Mouse (Mus musculus) kidney, embryonic 16.5 days (tissue): ENCODE data around the gene Ppox. TPM values are rescaled to one million over a fixed set of nuclear protein-coding genes. Genes with fewer than 3 reads are reported as not detected.
"Not testable (repeated sequence)": the region's sequence is repeated elsewhere in the genome, so short reads cannot be mapped to it uniquely, and the experiment has no call there.

Experiments
- ATAC-seq: fragments of 200-750 bp; cut with Nextera tagmentation; 2 replicates; pipeline ENCODE4 v1.8.0; 2017; ENCODE audit warnings: moderate TSS enrichment; ENCODE audit not compliant: low FRiP score, low TSS enrichment
- H3K27ac ChIP-seq: fragments of 300-500 bp; sonication (generic); 2 replicates; pipeline ENCODE4 v1.5.1; 2014; ENCODE audit warnings: low read length
- H3K27me3 ChIP-seq: fragments of 300-500 bp; sonication (generic); 2 replicates; pipeline ENCODE4 v1.6.1; 2014; ENCODE audit warnings: low read length, control low read depth, mixed read lengths; ENCODE audit not compliant: insufficient read depth
- H3K36me3 ChIP-seq: fragments of 300-500 bp; sonication (generic); 2 replicates; pipeline ENCODE4 v1.6.1; 2014; ENCODE audit warnings: low read length, control low read depth, mixed read lengths; ENCODE audit not compliant: insufficient read depth
- H3K4me1 ChIP-seq: fragments of 300-500 bp; sonication (generic); 2 replicates; pipeline ENCODE4 v1.6.1; 2014; ENCODE audit warnings: low read length, control low read depth, mixed read lengths; ENCODE audit not compliant: insufficient read depth
- H3K4me2 ChIP-seq: fragments of 300-500 bp; sonication (generic); replicated peaks from 2 replicates; pipeline ENCODE4 v1.6.1; 2014; ENCODE audit warnings: low read depth, low read length
- H3K4me3 ChIP-seq: fragments of 300-500 bp; sonication (generic); 2 replicates; pipeline ENCODE4 v1.5.1; 2014; ENCODE audit warnings: mild to moderate bottlenecking, low read length
- H3K9ac ChIP-seq: fragments of 300-500 bp; sonication (generic); replicated peaks from 2 replicates; pipeline ENCODE4 v1.6.1; 2014; ENCODE audit warnings: low read length
- H3K9me3 ChIP-seq: fragments of 300-500 bp; sonication (generic); 2 replicates; pipeline ENCODE4 v1.6.1; 2016; ENCODE audit warnings: low read length, control low read depth
- WGBS: fragments of 180-500 bp; shearing (Covaris S2); extraction: QIAGEN DNeasy Blood & Tissue Kit; methylation state at CpG from one replicate; pipeline ENCODE4 v1.1.7; 2014; 5-methylcytosine and 5-hydroxymethylcytosine counted together
- polyA plus RNA-seq: library from polyadenylated mRNA; unstranded; fragments of >200 nt; fragmentation: Nextera tagmentation; extraction: Ambion mirVana; gene quantifications from 2 replicates; pipeline ENCODE4 v1.2.1, GENCODE M21; 2015

Gene Ppox
- polyA plus RNA-seq, 1 experiment from 2014 or later, result 69.2 TPM

DNA sequence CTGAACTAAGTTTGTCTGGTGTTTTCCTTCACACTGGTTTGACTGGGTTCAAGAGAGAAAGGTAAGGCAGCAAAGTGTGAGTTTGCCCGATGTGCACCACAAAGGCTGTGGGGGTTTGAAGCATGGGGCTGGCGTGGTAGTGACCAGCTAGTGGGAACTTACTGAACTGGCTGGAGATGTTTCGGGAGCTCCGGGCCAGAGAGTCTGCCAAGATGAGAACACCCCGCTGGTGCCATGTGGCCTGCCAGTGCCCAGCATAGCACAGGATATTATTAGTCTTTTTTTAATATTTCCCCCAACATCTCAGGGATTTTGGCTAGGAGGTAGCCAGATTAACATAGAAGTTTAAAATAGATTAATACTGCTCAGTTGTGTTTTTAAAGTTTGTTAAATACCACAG lies 39.2 kb upstream of the Ppox start:
- ATAC-seq, result no peak
- no peaks in the 10 kb centered on the region for H3K27me3 ChIP-seq
- no peak overlapping the region for H3K27ac ChIP-seq
- WGBS, result 11% methylated on average over 5 of the region's 5 CpGs
- no peaks in the 10 kb centered on the region for H3K9me3 ChIP-seq
- H3K9ac ChIP-seq, result peak overlapping the region; percentile 24
- peak overlapping the region; percentile 46 for H3K4me2 ChIP-seq
- H3K36me3 ChIP-seq, result no peaks in the 10 kb centered on the region
- peak overlapping the region; percentile 41 for H3K4me3 ChIP-seq
- H3K4me1 ChIP-seq, result no peaks in the 10 kb centered on the region

DNA sequence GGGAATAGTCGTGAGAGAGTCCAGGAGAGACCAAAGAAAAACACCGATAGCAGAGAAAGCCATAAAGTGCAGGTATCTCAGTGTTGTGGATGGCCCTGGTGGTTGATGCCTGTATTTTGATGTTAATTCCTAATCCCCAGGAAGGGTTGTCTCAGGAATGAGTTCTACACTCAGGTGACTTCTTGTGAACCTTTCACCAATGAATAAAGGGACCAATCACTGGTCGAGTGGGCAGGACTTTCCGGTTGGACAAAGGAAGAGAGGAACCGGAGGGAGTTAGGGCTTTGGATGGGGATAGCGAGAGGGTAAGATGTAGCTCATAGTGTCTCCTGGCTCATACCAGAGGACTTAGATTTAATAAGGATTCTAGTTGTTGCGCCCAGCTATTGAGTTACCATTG lies 38.8 kb upstream of the Ppox start:
- H3K9me3 ChIP-seq, result no peaks in the 10 kb centered on the region
- H3K4me3 ChIP-seq, result peak overlapping the region; percentile 41
- no peak overlapping the region for H3K27ac ChIP-seq
- peak overlapping the region; percentile 46 for H3K4me2 ChIP-seq
- H3K36me3 ChIP-seq, result no peaks in the 10 kb centered on the region
- WGBS, result 11% methylated on average over 7 of the region's 7 CpGs
- no peak for ATAC-seq
- H3K9ac ChIP-seq, result peak overlapping the region; percentile 24
- H3K4me1 ChIP-seq, result no peaks in the 10 kb centered on the region
- no peaks in the 10 kb centered on the region for H3K27me3 ChIP-seq

DNA sequence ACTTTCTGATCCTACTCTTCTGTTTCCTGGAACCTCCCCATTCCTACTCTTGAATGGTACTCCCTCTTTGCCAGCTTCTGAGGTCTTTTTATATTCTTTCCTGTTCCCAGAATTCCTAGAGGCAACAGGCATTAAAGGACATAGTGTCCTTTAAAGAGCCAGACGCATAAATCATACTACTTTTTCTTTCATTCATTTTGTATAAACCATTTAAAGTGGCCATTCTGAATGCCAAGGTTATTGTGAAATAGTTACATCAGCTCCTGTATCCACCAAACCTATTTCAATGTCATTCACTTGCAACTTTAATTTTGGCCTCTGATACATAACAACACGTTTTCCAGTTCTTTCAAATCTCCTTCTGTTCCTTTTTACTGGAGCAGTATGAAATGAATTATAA lies 28.3 kb upstream of the Ppox start:
- H3K4me2 ChIP-seq, result no peak overlapping the region
- ATAC-seq, result no peak
- 71% methylated on average over 2 of the region's 2 CpGs for WGBS
- H3K36me3 ChIP-seq, result no peaks in the 10 kb centered on the region
- H3K27me3 ChIP-seq, result no peaks in the 10 kb centered on the region
- no peak overlapping the region for H3K9ac ChIP-seq
- no peak overlapping the region for H3K27ac ChIP-seq
- no peaks in the 10 kb centered on the region for H3K9me3 ChIP-seq
- no peaks in the 10 kb centered on the region for H3K4me1 ChIP-seq
- H3K4me3 ChIP-seq, result no peak overlapping the region

DNA sequence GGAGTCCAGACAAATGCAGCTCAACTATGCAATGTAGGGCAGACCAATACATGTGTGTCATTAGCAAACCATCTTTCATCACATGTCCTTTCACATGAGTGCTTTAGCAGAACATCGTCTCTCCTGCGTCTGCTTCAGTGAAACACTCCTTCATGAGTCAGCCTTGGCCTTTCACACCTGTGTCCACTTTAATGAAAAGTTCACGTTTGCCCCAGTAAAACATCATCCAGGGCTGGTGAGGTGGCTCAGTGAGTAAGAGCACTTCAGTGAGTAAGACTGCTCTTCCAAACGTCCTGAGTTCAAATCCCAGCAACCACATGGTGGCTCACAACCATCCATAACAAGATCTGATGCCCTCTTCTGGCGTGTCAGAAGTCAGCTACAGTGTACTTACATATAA lies 25.2 kb upstream of the Ppox start:
- not testable (repeated sequence) for H3K27me3 ChIP-seq, H3K4me1 ChIP-seq, ATAC-seq, H3K9me3 ChIP-seq, H3K4me2 ChIP-seq, H3K4me3 ChIP-seq, H3K9ac ChIP-seq, H3K36me3 ChIP-seq, H3K27ac ChIP-seq
- WGBS, result 69% methylated on average over 5 of the region's 5 CpGs

DNA sequence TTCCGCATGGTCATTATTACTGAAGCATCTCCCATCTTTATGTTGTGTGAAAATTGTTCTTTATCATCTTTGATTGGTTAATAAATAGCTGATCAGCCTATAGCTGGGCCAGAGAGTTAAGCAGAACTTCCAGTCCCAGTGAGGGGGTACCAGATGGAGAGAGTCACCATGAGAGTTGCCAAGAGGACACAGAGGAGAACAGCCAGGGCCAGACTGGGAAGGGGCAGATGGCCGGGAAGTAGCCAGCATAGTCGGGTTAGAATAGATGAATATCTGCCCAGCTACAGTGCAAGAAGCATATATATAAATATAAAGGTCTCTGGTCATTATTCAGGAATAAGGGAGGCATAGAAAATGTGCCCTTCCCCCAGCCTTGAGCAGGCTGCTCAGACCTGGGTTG lies 17.2 kb upstream of the Ppox start:
- Histone ChIP-seq H3K36me3 (no peaks in the 10 kb centered on the region), H3K27ac (no peak overlapping the region), H3K9me3 (no peaks in the 10 kb centered on the region), H3K4me3 (no peak overlapping the region), H3K9ac (no peak overlapping the region), H3K27me3 (peaks cover 9% of the 10 kb centered on the region; the same call in 1 of the 2 replicates), H3K4me2 (no peak overlapping the region), H3K4me1 (peaks cover 8% of the 10 kb centered on the region; the same call in 1 of the 2 replicates)
- WGBS, result 77% methylated on average over 3 of the region's 3 CpGs
- ATAC-seq, result no peak

DNA sequence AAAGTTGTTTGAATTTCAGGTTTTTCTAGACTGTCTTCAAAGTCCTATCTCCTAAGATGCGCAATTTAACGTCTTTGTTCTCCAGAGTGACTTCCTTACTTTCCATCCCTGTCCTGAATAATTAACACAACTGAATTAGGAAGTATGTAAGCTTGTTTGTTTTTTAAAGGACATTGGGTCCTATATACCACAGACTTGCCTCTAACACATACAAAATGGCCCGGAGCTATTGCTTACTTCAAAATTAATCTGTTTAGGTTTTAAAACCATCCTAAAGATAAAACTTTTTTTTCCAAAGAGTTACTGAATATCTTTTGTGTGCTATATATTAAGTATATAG lies 14.0 kb upstream of the Ppox start:
- Histone ChIP-seq H3K4me1 (peaks cover 9% of the 10 kb centered on the region; the same call in 1 of the 2 replicates), H3K27me3 (peaks cover 9% of the 10 kb centered on the region; the same call in 1 of the 2 replicates), H3K9me3 (no peaks in the 10 kb centered on the region), H3K27ac (peak overlapping the region; percentile 99), H3K9ac (peak overlapping the region; percentile 94), H3K36me3 (peaks cover 1% of the 10 kb centered on the region; the same call in 1 of the 2 replicates), H3K4me2 (peak overlapping the region; percentile 92), H3K4me3 (peak overlapping the region; percentile 66)
- no peak for ATAC-seq
- WGBS, result 13% methylated on average over 3 of the region's 3 CpGs

DNA sequence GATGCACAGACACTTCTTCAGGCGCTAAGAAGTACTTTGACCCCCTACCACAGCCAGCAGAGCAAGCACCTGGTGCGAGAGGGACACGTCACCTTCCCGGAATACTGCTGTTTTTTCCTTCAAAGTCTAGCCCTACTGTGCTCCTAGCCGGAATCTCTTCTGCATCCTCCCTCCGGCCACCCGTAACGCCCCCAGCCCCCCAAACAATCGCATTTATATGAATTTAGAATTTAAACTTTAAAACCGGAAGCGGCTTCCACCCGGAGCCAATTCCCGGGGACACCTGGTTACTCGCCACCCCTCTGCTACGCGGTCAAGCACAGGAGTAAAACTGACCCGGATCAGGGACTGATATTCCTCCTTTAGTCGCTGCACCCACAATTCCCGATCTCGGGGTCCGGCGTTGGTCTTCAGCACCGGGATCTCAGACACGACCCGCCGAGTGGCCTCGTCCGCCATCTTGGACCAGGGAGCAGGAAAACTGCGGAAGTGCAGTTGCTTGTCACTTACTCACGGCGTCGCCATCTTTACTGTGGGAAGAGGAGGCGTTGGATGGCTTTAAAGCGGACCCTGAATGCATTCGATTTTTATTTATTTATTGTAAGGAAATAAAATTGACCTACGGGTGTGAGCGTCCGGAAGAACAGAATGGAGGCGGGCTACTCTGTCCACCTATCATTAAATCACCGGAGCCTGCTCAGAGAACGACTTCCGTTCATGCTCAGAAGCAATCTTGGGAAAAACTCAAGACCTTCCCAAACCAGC lies 13.5 kb upstream of the Ppox start, which contains the start of gene Ufc1:
TSS of gene Ufc1 (minus strand) at position 727 of the 765 bp plus-strand sequence.
- H3K4me3 ChIP-seq, result peak within 1 kb of the TSS; percentile 66
- peak within 1 kb of the TSS; percentile 92 for H3K4me2 ChIP-seq
- H3K36me3 ChIP-seq, result peaks cover 7% of the 10 kb centered on the region
- H3K27ac ChIP-seq, result peak within 1 kb of the TSS; percentile 99
- no peaks in the 10 kb centered on the region for H3K9me3 ChIP-seq
- H3K27me3 ChIP-seq, result peaks cover 9% of the 10 kb centered on the region; the same call in 1 of the 2 replicates
- peak within 1 kb of the TSS; percentile 94 for H3K9ac ChIP-seq
- ATAC-seq, result peak; percentile 72
- under 1% methylated on average over 42 of the region's 42 CpGs for WGBS
- H3K4me1 ChIP-seq, result peaks cover 9% of the 10 kb centered on the region; the same call in 1 of the 2 replicates

DNA sequence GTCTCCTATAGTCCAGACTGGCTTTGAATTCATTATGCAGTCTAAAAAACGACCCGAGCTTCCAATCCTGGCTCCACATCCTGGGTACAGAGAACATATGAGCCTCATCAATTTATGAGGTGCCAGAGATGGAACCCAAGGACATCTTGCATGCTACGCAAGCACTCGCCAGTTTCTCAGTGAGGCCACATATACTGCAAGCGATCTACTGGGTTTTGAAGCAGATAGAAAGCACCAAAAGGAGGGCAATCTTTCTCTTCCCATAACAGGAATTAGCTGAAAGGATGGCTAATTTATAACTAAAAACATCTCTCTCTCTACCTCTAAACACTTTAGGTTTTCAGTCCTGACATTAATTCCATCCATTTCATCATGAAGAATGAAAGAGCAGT lies 12.9 kb upstream of the Ppox start:
- H3K27me3 ChIP-seq, result peaks cover 9% of the 10 kb centered on the region; the same call in 1 of the 2 replicates
- peak overlapping the region; percentile 99 for H3K27ac ChIP-seq
- H3K4me3 ChIP-seq, result peak overlapping the region; percentile 66
- H3K9me3 ChIP-seq, result no peaks in the 10 kb centered on the region
- peaks cover 13% of the 10 kb centered on the region for H3K36me3 ChIP-seq
- 39% methylated on average over 5 of the region's 5 CpGs for WGBS
- peak overlapping the region; percentile 94 for H3K9ac ChIP-seq
- peaks cover 9% of the 10 kb centered on the region; the same call in 1 of the 2 replicates for H3K4me1 ChIP-seq
- no peak for ATAC-seq
- H3K4me2 ChIP-seq, result peak overlapping the region; percentile 92

DNA sequence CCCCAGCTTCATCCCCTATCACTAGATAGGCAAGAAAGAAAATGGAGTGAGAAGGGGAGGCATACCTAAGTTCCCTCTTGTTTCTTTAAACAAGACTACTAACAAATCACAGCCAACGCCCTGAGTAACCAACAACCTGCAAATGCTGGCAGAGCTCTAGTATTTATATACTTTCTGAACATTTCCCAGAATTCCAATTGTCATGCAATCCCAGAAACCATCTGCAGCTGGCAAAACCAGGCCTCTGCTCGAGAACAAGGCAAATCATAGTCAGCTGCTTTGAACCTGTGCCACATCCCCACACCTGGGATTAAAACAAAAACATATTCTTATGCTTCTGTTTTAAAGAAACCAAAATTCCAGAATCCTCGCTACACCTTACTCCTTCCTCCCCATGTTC lies 12.4 kb upstream of the Ppox start:
- Histone ChIP-seq H3K4me3 (peak overlapping the region; percentile 66), H3K36me3 (peaks cover 15% of the 10 kb centered on the region), H3K27ac (no peak overlapping the region), H3K4me1 (peaks cover 11% of the 10 kb centered on the region), H3K9ac (peak overlapping the region; percentile 94; the same call in 1 of the 2 replicates), H3K4me2 (peak overlapping the region; percentile 92), H3K27me3 (peaks cover 9% of the 10 kb centered on the region; the same call in 1 of the 2 replicates), H3K9me3 (no peaks in the 10 kb centered on the region)
- 86% methylated on average over 3 of the region's 3 CpGs for WGBS
- ATAC-seq, result no peak

DNA sequence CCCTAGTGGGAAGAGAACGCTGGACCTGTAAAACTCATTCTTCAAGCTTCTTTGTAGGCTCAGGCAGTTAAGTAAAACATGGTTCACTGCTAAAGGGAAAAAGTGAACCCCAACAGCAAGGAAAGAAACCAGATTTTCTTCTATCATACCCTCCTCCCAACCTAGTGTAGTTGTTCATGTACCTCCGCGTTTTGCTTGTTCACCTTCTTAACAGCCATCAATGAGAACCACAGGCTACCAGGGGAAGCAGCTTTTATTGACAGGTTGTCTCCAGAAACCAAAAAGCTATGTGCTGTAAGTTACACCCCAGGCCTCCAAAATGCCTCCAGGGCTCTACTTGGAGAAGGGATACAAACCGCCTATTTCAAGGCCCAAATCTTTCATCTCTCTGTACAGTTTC lies 7.3 kb upstream of the Ppox start:
- Histone ChIP-seq H3K9me3 (no peaks in the 10 kb centered on the region), H3K4me3 (peak overlapping the region; percentile 98), H3K27me3 (no peaks in the 10 kb centered on the region), H3K4me1 (peaks cover 23% of the 10 kb centered on the region), H3K36me3 (peaks cover 45% of the 10 kb centered on the region), H3K4me2 (peak overlapping the region; percentile 47), H3K27ac (peak overlapping the region; percentile 97), H3K9ac (peak overlapping the region; percentile 99)
- 64% methylated on average over 4 of the region's 4 CpGs for WGBS
- ATAC-seq, result no peak
